Mouse (Mus musculus): Measurements from ENCODE around the gene Fzd2. TPM values are rescaled to one million over a fixed set of nuclear protein-coding genes. Genes with fewer than 3 reads are reported as not detected.

Fzd2 gene
- total RNA-seq, 2 experiments from 2014 or later: 1.3 to 2.4 TPM

DNA sequence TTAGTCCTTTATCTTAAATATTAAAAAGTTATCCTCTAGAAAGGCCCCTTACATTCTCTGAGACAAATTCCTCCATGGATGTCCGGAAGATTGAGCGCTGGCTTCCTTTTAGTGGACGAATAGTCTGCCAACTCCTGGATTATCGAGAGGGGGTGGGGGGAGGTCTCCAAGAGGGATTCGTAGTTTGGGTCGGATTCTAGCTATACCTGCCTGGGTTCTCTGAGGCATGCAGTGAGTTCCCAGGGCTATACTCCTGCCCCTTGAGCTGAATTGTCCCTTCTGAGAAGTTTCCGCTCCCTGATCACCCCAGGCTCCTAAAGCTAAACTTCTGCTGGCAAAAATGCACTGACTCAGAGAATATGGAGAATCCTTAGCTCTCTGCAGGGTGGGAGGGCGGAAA, 5.3 kb downstream of the Fzd2 start:
- DNase-seq: no peak
- intact Hi-C loops (cut with DNase I): no loop called here

DNA sequence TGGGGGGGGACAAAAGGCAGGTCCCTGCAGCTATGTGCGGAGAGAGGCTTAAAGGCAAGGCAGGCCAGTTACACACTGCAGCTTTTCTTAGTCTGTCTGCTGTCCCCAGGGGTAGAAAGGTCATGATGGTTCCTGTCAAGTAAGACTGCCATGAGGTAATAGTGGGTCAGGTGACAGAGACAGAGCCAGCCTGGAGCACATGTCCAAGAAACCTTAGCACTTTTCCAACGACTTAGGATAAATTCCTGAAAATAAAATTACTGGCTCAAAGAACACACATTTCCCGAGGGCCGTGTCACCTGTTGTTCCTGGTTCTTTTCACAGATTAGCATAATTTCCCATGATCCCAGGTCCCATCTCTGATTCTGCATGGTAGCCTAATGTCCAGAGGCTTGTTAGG, 6.1 kb downstream of the Fzd2 start:
- intact Hi-C loops (cut with DNase I): no loop called here
- DNase-seq: no peak

DNA sequence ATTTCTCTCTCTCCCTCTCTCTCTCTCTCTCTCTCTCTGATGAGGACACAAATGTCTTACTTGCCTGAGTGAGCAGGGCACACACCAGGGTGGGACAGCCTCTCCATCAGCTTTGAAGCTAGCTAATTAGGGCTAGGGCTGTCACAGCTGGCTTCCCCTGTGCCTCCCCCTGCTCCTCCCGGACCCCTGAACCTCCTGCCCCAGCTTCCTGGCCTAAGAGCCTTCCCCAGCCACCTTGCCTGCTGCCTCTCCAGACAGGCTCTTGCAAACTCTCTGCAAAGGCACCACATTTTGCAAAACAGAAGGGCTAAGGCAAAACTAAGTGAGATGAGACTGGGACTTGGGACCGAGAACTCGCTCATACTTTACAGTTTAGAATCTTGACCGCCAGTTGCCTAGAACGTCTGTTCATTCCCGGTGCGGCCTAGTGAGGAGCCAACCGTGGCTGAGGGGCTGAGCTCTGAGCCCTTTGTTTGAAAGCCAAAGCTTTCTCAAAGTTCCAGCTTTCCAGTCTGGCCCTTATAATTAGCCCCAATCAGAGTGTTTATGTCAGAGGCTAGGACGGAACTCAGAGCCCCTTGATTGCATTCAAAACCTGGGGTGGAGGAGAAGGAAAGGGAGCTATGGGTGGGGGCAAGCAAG, 6.6 kb downstream of the Fzd2 start:
- intact Hi-C loops (cut with DNase I): no loop called here

DNA sequence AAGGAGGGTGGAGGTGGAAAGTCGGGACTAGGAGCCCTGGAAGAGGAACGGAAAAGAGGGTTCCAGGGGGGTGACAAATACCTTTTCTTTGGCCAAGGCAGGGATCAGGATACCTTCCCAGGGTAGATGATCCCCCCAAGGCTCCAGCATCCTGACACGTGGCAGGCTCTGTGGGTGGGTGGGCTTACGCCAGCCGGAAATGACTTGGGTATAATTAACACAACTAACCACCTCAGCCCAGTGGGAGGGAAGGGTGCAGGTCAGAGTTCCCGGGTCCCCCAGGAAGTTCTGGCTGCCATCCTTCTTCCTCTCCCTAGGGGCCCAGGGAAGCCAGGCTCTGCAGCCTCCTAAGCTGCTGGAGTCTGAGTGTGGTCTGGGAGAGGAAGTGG, 7.1 kb downstream of the Fzd2 start:
- DNase-seq: no peak
- intact Hi-C loops (cut with DNase I): no loop called here

More for the DNA sequence above, 6.6 kb downstream of the Fzd2 start:
- DNase-seq: no peak

DNA sequence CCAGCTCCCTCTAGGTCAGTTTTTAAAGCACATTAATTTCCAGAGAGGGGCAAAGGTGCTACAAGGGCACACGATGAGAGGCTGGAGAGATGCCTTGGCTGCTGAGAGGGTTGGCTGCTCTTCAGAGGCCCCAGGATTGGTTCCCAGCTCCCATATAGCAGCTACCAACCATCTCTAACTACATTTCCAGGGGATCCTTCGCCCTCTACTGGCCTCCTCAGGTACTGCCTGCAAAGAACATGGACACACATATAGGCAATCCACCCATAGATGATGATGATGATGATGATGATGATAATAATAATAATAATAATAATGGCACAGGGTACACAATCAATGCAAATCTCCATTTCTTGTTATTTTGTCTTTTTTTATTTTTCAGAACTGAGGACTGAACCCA, 15.3 kb downstream of the Fzd2 start:
- DNase-seq: no peak
- intact Hi-C loops (cut with DNase I): no loop called here

DNA sequence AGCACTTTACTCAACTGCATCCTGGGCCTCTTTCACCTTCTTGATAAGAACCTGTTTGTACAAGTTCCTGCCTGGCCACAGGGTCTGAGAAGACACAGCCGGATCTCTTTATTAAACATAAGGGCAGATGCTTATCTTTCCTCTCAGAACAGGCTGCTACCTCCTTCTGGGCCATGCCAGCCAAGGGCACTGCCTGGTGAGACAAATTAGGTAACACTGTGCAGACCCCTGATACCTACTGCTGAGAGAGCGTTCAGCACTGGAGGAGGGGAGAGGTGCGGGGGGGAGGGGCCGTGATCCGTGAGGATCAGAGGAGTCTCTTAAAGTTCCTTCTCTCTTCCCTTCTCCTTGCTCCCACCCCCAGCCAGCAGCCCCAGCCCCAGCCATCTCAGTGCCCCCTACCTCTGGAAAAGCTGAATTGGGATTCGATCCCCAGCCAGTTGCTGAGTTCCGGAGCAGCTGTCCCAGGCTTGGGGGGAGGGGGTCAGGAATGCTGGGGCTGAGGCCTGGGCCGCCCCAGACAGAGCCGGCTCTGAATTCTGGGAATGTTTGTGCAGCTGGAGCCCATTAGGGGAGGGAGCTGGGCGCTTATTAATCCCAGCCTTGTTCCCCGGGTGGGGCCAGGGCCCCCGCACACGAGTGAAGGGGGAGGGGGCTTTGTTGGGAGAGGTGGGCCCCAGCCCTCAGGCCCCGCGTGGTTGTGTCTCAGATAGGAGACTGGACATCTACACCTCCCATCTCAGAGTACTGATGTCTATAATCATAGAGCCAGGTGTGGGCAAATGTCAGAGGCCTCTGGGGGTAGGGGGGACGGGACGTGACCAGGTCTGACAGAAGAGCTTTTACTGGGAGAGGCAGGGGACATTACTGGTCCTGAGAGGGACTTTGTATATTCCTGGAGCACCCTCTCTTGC, 19.9 kb downstream of the Fzd2 start:
- no peak for DNase-seq
- intact Hi-C loops (cut with DNase I): no loop called here

DNA sequence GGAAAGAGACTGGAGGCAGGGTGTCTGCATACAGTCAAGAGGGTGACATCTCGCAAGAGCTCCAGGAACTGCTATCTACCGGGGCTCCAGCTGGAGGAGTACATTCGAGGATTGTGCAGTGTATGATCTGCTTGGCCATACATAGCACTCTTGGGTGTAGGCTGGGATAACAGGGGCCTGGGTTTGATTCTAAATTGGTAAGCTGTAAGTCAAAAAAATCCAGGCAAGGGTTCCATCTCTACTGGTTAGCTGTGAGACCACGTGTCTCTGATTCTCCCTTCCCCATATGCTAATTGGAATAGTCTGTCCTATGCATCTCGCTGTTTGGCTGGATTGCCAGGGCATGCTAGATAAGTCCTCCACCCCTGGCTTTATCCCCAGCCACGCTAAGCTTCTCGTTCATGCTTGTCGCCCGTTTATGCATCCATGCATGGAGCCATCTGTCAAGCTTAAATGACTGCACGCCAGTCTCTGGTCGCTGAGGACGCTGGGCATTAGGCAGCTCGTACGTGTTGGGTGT, 20.8 kb downstream of the Fzd2 start:
- no peak for DNase-seq
- intact Hi-C loops (cut with DNase I): no loop called here

DNA sequence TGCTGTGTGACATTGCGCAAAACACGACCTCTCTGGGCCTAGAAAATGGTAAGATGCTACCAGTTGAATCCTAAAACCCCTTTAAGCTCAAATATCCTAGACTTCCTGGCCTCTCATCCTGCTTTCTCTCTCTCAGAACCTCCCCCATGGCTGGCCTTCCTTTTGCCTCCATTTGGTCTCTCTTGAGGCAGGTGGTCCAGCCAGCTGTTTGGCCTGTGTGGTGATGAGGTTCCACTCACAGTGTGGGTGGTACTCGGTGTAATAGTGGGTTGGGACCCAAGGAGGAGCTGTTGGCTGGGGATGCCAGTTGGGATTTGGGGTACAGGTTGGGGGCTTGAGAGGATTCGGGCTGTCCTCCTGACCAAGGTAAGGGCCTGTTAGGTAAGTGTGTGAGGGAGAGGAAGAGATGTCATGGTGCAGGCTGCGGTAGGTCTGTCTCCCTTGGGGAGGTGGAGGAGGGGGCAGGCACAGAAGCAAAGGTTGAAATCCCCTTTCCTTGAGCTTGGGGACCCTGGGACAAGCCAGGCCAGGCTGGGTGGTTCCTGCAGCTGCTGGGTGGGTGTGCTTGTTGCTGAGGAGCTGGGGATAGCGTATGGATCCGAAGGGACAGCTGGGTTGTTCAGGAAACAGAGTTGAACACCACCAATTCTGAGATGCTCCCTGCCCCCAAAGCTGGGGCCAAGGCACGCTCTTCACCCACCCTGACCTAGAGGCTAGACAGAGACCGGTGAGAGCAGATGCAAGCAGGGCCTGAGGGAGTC, 23.2 kb downstream of the Fzd2 start:
- intact Hi-C loops (cut with DNase I): no loop called here
- no peak for DNase-seq

DNA sequence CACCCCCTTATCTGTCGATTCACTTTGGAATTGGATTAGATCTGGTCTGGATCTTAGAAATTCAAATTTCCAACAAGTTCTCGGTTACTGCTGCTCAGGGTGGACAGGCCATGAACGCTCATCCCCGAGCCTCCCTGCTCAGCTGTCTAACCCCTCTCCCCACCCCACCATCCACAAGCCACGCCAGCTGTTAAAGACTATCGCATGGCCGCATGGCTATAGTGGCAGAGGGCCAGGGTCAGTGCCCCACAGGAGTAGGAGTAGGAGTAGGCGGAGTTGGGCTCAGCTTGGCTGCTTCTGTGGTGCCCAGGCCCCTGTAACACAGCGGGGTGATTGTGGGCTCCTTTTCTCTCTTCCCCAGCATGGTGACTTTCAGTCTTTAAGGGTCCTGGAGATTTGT, 24.3 kb downstream of the Fzd2 start:
- no peak for DNase-seq
- intact Hi-C loops (cut with DNase I): no loop called here

DNA sequence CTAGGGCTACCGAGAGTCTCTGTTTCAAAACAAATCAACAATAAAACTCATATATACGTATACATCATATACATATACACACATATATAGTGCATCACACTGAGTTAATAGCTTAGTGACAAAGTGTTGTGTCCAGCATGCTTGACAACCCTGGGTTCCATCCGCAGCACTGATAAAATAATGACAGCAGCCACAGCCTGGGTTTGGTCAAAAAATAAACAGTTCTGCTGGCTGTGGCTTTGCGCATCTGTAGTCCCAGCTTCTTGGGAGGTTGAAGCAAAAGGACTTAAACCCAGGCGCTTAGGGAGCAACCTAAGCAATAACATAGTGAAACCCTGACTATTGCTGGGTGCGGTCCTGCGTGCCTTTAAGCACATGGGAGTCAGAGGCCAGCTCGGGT, 25.2 kb downstream of the Fzd2 start:
- DNase-seq: no peak
- intact Hi-C loops (cut with DNase I): no loop called here

DNA sequence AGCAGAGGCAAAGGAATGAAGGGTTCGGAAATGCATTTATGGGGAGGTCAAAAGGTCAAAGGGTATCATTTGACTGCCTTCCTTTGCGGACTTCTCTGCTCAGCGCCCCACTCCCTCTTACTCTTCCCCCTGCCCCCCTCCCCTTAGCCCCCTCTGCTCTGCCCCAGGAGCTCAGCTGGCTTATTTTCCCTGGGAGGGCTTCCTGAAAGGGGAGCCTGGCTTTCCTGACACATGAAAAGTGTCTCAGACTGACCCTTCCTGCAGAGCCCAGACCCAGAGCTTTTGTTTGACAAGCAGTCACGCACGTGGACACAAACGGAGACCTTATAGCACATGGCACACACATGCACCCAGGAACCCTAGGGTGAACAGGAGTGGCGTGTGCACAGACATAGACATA, 26.5 kb downstream of the Fzd2 start:
- intact Hi-C loops (cut with DNase I): no loop called here
- DNase-seq: no peak

DNA sequence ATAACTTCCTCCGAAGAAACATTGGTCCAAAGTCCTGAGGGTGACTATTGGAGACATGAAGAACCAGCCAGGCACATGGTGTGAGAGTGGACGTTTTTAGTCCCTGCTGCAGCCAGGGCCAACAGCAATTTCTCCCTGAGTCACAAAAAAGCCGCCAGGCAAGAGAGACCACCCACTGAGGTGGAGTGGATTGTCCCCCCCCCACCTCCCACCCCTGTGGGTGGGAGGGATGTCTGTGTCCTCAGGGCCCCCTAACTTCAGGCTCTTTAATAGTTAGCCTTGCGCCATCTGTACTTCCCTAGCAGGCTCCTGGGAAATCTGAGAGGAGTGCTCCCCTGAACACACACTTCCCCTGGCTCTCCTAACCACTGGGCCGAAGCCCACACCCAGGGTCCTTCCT, 27.0 kb downstream of the Fzd2 start:
- no peak for DNase-seq
- intact Hi-C loops (cut with DNase I): no loop called here

DNA sequence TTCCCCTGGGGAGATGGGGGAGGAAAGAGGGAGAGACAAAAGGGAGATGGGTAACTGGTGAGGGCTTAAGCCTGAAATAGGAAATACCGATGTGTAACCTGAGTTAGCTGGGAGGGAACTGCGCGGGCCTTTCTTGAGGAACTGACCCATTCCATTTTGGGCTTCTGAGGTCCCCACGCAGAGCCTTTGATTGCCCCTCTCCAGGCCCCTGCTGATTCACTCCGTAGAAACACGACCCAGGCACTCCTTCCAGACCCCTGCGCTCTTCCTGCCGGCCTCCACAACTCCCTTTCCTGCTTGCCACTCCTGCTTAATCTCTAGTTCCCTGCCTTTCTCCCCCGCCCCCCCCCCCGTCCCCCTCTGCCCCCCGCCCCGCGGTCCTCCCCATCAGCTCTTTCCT, 28.5 kb downstream of the Fzd2 start:
- no peak for DNase-seq
- intact Hi-C loops (cut with DNase I): no loop called here

DNA sequence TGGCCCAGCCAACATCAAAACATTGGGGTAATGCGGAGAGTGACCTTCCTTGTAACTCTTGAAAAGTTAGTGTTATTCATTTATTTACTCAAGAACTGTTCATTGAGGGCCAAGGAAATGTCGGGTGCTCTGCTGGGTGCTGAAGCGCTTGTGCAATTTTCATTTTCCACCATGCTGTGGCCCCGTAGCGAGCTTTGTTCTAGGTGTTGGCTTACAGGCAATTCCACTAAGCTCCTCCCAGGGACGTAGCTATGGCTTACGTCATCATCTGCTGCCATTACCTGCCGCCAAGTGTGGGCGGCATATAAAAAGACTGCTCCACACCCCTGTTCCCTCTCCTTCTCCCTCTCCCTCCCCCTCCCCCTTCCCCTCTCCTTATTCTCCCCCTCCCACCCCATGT, 29.2 kb downstream of the Fzd2 start:
- intact Hi-C loops (cut with DNase I): no loop called here
- DNase-seq: no peak

DNA sequence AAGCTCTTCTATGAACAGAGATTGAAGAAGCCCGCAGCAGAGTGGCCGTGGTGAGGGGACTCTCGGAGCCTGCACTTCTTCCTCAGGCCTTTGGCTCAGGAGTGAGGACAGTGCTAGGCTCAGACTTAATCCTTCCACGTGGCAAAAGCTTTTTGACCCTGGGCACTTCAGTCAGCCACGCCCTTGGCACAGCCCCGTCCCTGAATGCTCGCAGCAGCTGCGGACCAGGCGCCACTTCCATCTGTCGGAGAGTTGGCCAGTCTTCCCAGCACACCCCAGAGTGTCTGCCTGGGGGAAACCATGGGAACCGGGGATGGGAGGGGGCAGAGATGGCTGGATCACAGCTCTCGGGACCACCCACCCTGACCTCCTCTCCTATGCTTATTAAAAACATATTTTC, 32.7 kb downstream of the Fzd2 start:
- intact Hi-C loops (cut with DNase I): no loop called here
- peak; percentile 22 to 26 for DNase-seq

DNA sequence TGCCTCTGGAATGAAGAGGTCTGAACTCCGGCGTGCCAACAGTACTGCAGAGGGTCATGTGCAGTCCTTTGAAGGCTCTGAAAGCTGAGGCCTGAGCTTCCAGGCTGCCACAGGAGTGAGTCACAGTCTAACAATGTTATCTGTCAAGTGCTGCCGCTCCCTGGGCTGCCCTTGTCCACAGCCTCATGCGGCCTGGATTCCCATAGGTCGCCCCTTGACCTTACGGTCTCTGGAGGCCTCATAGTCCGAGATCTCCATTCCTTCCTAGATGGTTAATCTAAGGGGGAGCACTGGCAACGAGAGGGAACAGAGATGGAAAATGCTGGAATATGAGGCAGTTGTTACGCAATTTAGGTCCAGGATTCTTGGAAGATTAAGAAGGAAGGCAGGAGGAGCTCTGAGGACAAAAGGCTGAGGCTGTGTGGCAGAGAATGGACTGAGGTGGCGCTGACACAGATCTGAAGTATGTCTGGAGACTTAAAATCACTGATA, 39.7 kb downstream of the Fzd2 start:
- peak in 1 of 2 experiments; percentile 30 for DNase-seq
- intact Hi-C loops (cut with DNase I): no loop called here

DNA sequence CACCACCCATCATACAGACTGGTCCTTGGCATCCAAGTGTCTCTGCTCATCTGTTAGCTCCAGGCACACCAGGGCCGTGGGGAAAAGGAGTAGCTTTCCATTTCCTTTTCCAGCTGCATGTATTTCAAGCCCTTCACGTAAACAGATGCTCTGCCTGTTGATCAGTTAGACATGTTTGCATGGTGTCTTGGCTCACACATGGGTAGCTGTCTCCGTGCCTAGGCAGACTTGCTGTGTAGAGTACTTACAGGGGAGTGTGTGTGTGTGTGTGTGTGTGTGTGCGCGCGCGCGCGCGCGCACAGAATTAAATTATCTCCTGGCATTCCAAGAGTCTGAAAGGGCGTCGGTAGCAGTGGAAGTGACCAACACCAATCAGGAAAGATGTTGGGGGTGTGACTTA, 42.0 kb downstream of the Fzd2 start:
- intact Hi-C loops (cut with DNase I): no loop called here
- no peak for DNase-seq

DNA sequence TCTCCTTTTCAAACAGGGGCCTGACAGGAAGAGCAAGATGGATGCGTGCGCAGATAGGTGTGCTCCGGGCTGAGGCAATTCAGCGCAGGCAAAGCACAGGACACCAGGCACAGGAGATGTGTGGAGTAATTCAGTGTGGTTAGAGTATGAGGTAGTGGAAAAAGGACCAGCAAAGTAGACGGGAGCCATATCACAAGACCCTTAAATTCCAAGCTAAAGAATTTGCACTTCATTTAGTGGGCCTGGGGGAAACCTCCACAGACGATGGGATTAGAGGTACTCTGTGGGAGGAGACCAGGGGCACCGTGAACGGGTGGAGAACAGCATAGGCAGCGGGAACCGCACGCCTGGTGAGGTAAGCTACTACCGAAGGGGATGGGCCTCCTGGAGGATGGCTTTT, 43.7 kb downstream of the Fzd2 start:
- intact Hi-C loops (cut with DNase I): no loop called here
- DNase-seq: no peak

DNA sequence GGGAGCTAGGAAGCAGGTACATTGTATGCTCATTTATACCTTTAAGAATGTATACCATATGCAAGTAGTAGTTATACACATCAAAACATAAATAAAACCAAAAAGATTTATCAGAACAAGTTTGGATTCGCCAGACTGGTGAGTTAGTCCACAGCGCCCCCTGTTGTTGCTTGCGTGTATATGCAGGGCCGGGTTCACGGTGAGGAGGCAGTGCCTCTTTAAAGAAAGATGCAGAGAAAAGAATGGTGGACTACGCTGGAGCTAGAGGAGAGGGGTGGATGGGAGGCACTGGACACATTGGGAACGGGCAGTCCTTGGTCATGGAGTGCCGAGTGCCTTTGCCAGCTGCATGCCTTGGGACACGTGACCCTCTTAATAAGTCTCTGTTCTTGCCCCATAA, 47.2 kb downstream of the Fzd2 start:
- DNase-seq: peak; percentile 59 to 61
- intact Hi-C loops (cut with DNase I): loop anchor here (5.0 kb wide), 1 partner anchor 164 kb away; no protein-coding TSS in a partner anchor

DNA sequence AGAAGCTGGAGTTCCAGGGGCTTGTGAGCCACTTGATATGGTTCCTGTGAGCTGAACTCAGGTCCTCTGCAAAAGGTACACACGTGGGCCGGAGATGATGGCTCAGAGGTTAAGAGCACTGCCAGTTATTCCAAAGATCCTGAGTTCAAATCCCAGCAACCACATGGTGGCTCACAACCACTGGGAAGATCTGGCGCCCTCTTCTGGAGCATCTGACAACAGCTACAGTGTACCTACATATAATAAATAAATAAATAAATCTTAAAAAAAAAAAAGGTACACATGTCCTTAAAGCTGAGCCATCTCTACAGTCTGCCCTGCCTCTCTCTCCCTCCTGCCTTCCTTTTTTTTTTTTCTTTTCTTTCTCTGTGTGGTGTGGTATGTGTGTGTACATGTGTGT, 48.6 kb downstream of the Fzd2 start:
- intact Hi-C loops (cut with DNase I): loop anchor here (1.0 to 5.0 kb wide), 2 partner anchors 80 to 166 kb away; no protein-coding TSS in a partner anchor
- DNase-seq: peak in 1 of 2 experiments; percentile 6

DNA sequence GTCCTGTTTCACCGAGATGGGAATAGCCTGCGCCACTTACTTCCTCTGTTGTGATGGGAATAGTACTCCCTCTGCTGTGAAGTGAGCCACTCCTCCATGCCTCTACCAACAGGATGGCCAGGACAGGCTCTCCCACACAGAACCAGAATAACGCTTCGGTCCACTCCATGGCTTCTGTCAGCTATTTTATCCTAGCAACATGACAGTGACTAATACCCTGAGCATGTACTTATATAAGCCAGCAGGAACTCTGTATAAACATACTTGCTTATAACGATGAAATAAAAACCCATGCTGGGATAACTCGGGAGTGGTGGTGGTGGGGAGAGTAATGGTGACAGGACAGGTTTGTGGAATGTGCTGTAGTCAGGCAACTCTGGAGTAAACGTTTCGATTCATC, 51.7 kb downstream of the Fzd2 start:
- intact Hi-C loops (cut with DNase I): no loop called here
- no peak for DNase-seq

All from gastrocnemius, postnatal 36 days (tissue).